Mouse (Mus musculus) ES-E14 (cell line): Measurements from ENCODE around the gene Cd300e.

Experiments used
- HCFC1 ChIP-seq: IDR thresholded peaks from 2 replicates; pipeline ENCODE4 v1.6.1; 2012; ENCODE audit warnings: low read length, inconsistent platforms, borderline replicate concordance; ENCODE audit not compliant: insufficient read depth
- MAFK ChIP-seq: IDR thresholded peaks from 2 replicates; pipeline ENCODE4 v1.6.1; 2014; ENCODE audit warnings: mild to moderate bottlenecking, low read depth, low read length, inconsistent platforms; ENCODE audit not compliant: insufficient read depth

DNA sequence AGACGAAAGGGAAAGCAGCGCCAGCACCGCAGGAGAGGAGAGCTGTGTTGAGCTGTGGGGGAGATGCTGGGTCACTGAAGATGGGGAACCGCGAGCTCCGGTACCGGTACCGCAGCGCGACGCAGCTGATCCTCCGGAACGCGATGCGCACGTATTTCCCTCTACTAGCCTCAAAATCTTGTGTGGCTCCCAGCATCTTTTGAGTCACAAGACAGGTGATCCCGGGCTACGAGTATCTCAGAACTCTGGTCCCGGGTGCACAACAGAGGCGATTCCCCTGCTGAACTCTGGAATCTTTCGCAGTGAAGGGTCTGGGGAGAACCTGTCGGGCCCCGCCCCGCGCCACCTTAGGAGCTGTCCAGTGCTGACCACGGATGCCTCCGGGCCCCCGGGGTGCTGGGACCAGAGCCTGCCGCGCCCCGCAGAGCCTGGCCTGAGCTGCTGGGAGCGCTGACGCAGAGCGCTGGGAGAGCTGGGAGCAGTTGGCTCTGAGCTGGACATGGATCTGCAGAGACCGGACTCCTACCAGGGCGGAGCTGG lies 29.5 kb upstream of the Cd300e start, which contains the start of gene Rab37:
- TF ChIP-seq MAFK (no peak), HCFC1 (no peak)
